In genomic region chr3:135485900-135486241, GRCm38 (mm10) we compare ENCODE assay signal across 8 mouse cellular contexts. TPM values are rescaled to one million over a fixed set of nuclear protein-coding genes. Genes with fewer than 3 reads are reported as not detected.
DNase-seq lines count a peak whose midpoint lies in the region; ATAC-seq lines count a peak whose summit lies in the region.

No protein-coding gene starts in this region.

- no peak for DNase-seq in kidney, adult 8-10 months
- DNase-seq in urinary bladder, adult 18-20 months (ENCODE audit: low spot score in 2 of 2) = no peak
- no peak for DNase-seq in embryo, embryonic 10 days (ENCODE audit: low spot score)
- DNase-seq in spleen, postnatal 14 days (ENCODE audit: low spot score in 2 of 2) = no peak

- H3K27ac ChIP-seq in kidney, embryonic 16.5 days (ENCODE audit: low read length) = peak overlapping the region; percentile 56; the same call in 1 of the 2 replicates
- H3K27ac ChIP-seq in brown adipose tissue, adult 24 weeks (replicated peaks; ENCODE audit: low read depth, low read length) = no peak overlapping the region

- H3K4me3 ChIP-seq in kidney, embryonic 16.5 days (ENCODE audit: low read length) = peak overlapping the region; percentile 66
- peak overlapping the region; percentile 83 for H3K4me3 ChIP-seq in brown adipose tissue, adult 24 weeks (ENCODE audit: insufficient read depth, low read depth, low read length)

- H3K4me1 ChIP-seq in kidney, embryonic 16.5 days (ENCODE audit: insufficient read depth, low read length) = peaks cover 24% of the 10 kb centered on the region; the same call in 1 of the 2 replicates
- H3K4me1 ChIP-seq in brown adipose tissue, adult 24 weeks (ENCODE audit: control insufficient read depth, insufficient read depth, insufficient read length, low read length) = no peaks in the 10 kb centered on the region

- H3K4me2 ChIP-seq in kidney, embryonic 16.5 days (replicated peaks; ENCODE audit: low read depth, low read length) = peak overlapping the region; percentile 95

- WGBS in kidney, embryonic 16.5 days = 7% methylated on average over 9 of the region's 9 CpGs

- peak overlapping the region; percentile 71 for H3K9ac ChIP-seq in kidney, embryonic 16.5 days (replicated peaks; ENCODE audit: low read length)

- no peak for ATAC-seq in kidney, embryonic 16.5 days (ENCODE audit: low FRiP score, low TSS enrichment)
- ATAC-seq in inflammation-experienced regulatory T-cells, adult 6 months = peak; percentile 33
- peak; percentile 68; the same call in 1 of the 2 replicates for ATAC-seq in monocyte, adult 5-6 weeks (replicated peaks; ENCODE audit: insufficient number of reproducible peaks, low FRiP score, low TSS enrichment, poor library complexity, severe bottlenecking)

- 0 out of 2 replicates have a peak, but pooled peaks cover 2% of the 10 kb centered on the region for H3K27me3 ChIP-seq in kidney, embryonic 16.5 days (ENCODE audit: insufficient read depth, low read length)

- H3K36me3 ChIP-seq in kidney, embryonic 16.5 days (ENCODE audit: insufficient read depth, low read length) = no peaks in the 10 kb centered on the region

- no peaks in the 10 kb centered on the region for H3K9me3 ChIP-seq in kidney, embryonic 16.5 days (ENCODE audit: low read length)

RNA-seq across cellular contexts. Expression of gene Manba, which starts 0.5 kb away (rescaled TPM):
- 36.5 and 39.6 TPM in 2 replicates for polyA plus RNA-seq in kidney, embryonic 16.5 days (2015; fragmentation: Nextera tagmentation; extraction: Ambion mirVana)
- polyA plus RNA-seq in brown adipose tissue, adult 24 weeks (2012; ENCODE audit: insufficient read depth, insufficient read length, missing spikeins) = 5.1 and 8.8 TPM in 2 replicates
- polyA plus RNA-seq in inflammation-experienced regulatory T-cells, adult 6 months (2017; shearing (Covaris generic)) = 10 to 100 TPM; 18.0 to 26.9 (median 26.4) TPM
- 41.5 to 56.4 TPM (median 47.4 TPM) in 3 replicates for total RNA-seq in monocyte, adult 5-6 weeks (2017)

RNA-seq across cellular contexts. Expression of gene Ube2d3, which starts 47.9 kb away (rescaled TPM):
- 524 and 536 TPM in 2 replicates for polyA plus RNA-seq in kidney, embryonic 16.5 days (2015; fragmentation: Nextera tagmentation; extraction: Ambion mirVana)
- polyA plus RNA-seq in brown adipose tissue, adult 24 weeks (2012; ENCODE audit: insufficient read depth, insufficient read length, missing spikeins) = 370 and 426 TPM in 2 replicates
- 100 to 1,000 TPM; 322 to 504 (median 355) TPM for polyA plus RNA-seq in inflammation-experienced regulatory T-cells, adult 6 months (2017; shearing (Covaris generic))
- total RNA-seq in monocyte, adult 5-6 weeks (2017) = 588 to 777 TPM (median 773 TPM) in 3 replicates
